Mouse (Mus musculus): Measurements from ENCODE around the gene Wrap73. TPM values are rescaled to one million over a fixed set of nuclear protein-coding genes. Genes with fewer than 3 reads are reported as not detected.

Gene Wrap73
- total and polyA plus RNA-seq, 2 experiments: 9.3 to 25.3 TPM

DNA sequence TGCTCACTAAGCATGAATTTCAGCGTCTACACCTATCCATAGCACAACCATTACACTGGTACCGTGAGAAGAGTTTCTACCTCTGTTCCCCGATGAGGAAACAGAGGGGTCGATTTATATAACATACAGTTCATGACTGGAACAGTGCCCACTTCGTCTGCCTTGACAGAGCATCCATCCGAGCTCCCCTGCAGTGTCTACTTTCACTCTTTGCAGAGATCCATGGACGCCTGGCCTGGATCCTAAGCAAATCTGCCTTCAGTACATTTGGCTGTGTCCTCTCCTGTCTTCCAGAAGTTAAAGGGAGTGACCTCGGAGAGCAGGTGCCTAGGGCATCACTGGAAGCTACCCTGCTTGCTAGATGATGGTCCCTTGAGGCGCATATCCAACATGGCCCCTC, 23.0 kb upstream of the Wrap73 start:
- Histone ChIP-seq H3K27ac (replicated peaks; ENCODE audit: insufficient read depth, low read depth, low read length) (no peak overlapping the region), H3K79me2 (ENCODE audit: control insufficient read depth, insufficient read depth, low read length) (no peaks in the 10 kb centered on the region), H3K4me3 (ENCODE audit: insufficient read depth, low read depth, low read length) (no peak overlapping the region), H3K36me3 (ENCODE audit: control insufficient read depth, insufficient read depth, low read length) (no peaks in the 10 kb centered on the region), H3K4me1 (ENCODE audit: control insufficient read depth, insufficient read depth, low read length) (no peaks in the 10 kb centered on the region), H3K9ac (ENCODE audit: low read depth, low read length) (no peak overlapping the region), H3K27me3 (ENCODE audit: control insufficient read depth, insufficient read depth, low read length) (no peaks in the 10 kb centered on the region)
- DNase-seq (ENCODE audit: extremely low read depth, low read depth, low spot score): no peak
- TF ChIP-seq POLR2A (IDR thresholded peaks at IDR 0.05; ENCODE audit: extremely low read depth, insufficient read depth, low read length) (no peak), CTCF (IDR thresholded peaks at IDR 0.05; ENCODE audit: low read depth, low read length) (no peak)
- 67% methylated on average over 9 of the region's 9 CpGs for WGBS

GRCm38 (mm10) chr4:154121800-154122199, 20.4 kb upstream of the Wrap73 start:
- no peak for DNase-seq (ENCODE audit: extremely low read depth, low read depth, low spot score)
- WGBS: 87% methylated on average over 11 of the region's 11 CpGs
- Histone ChIP-seq H3K4me1 (ENCODE audit: control insufficient read depth, insufficient read depth, low read length) (no peaks in the 10 kb centered on the region), H3K36me3 (ENCODE audit: control insufficient read depth, insufficient read depth, low read length) (no peaks in the 10 kb centered on the region), H3K9ac (ENCODE audit: low read depth, low read length) (no peak overlapping the region), H3K27me3 (ENCODE audit: control insufficient read depth, insufficient read depth, low read length) (no peaks in the 10 kb centered on the region), H3K79me2 (ENCODE audit: control insufficient read depth, insufficient read depth, low read length) (no peaks in the 10 kb centered on the region), H3K27ac (replicated peaks; ENCODE audit: insufficient read depth, low read depth, low read length) (no peak overlapping the region), H3K4me3 (ENCODE audit: insufficient read depth, low read depth, low read length) (no peak overlapping the region)
- TF ChIP-seq CTCF (IDR thresholded peaks at IDR 0.05; ENCODE audit: low read depth, low read length) (no peak), POLR2A (IDR thresholded peaks at IDR 0.05; ENCODE audit: extremely low read depth, insufficient read depth, low read length) (no peak)

- DNase-seq (ENCODE audit: extremely low read depth, low read depth, low spot score): no peak
- no peaks in the 10 kb centered on the region for H3K27me3 ChIP-seq (ENCODE audit: control insufficient read depth, insufficient read depth, low read length)
- H3K79me2 ChIP-seq (ENCODE audit: control insufficient read depth, insufficient read depth, low read length): no peaks in the 10 kb centered on the region
- no peak overlapping the region for H3K27ac ChIP-seq (replicated peaks; ENCODE audit: insufficient read depth, low read depth, low read length)
- H3K4me1 ChIP-seq (ENCODE audit: control insufficient read depth, insufficient read depth, low read length): no peaks in the 10 kb centered on the region
- no peaks in the 10 kb centered on the region for H3K36me3 ChIP-seq (ENCODE audit: control insufficient read depth, insufficient read depth, low read length)
- no peak overlapping the region for H3K9ac ChIP-seq (ENCODE audit: low read depth, low read length)
- TF ChIP-seq CTCF (IDR thresholded peaks at IDR 0.05; ENCODE audit: low read depth, low read length) (no peak), POLR2A (IDR thresholded peaks at IDR 0.05; ENCODE audit: extremely low read depth, insufficient read depth, low read length) (no peak)
- 82% methylated on average over 7 of the region's 7 CpGs for WGBS
- H3K4me3 ChIP-seq (ENCODE audit: insufficient read depth, low read depth, low read length): no peak overlapping the region
These were observed 19.8 kb upstream of the Wrap73 start for GRCm38 (mm10) chr4:154122374-154122773.

DNA sequence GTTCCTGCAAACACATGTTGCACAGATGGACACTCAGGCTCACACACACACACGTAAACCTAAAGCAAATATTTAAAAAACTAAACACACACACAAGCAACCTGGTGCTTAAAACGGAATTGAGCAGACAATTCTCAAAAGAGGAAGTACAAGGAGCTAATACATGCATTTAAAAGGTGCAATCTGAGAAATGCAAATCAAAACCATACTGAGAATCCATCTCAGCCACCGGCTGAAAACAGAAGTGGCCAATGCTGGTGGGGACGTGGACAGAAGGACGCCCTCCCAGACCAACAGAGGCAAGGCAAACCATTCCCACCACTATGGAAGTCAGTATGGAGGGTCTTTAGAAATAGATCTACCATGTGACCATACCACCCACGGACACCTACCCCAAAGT, 18.6 kb upstream of the Wrap73 start:
- 52% methylated on average over 6 of the region's 6 CpGs for WGBS
- TF ChIP-seq POLR2A (IDR thresholded peaks at IDR 0.05; ENCODE audit: extremely low read depth, insufficient read depth, low read length) (no peak), CTCF (IDR thresholded peaks at IDR 0.05; ENCODE audit: low read depth, low read length) (no peak)
- Histone ChIP-seq H3K4me1 (ENCODE audit: control insufficient read depth, insufficient read depth, low read length) (no peaks in the 10 kb centered on the region), H3K27me3 (ENCODE audit: control insufficient read depth, insufficient read depth, low read length) (no peaks in the 10 kb centered on the region), H3K27ac (replicated peaks; ENCODE audit: insufficient read depth, low read depth, low read length) (no peak overlapping the region), H3K79me2 (ENCODE audit: control insufficient read depth, insufficient read depth, low read length) (no peaks in the 10 kb centered on the region), H3K36me3 (ENCODE audit: control insufficient read depth, insufficient read depth, low read length) (no peaks in the 10 kb centered on the region), H3K4me3 (ENCODE audit: insufficient read depth, low read depth, low read length) (no peak overlapping the region), H3K9ac (ENCODE audit: low read depth, low read length) (no peak overlapping the region)
- DNase-seq (ENCODE audit: extremely low read depth, low read depth, low spot score): no peak

- Histone ChIP-seq H3K79me2 (ENCODE audit: control insufficient read depth, insufficient read depth, low read length) (no peaks in the 10 kb centered on the region), H3K27ac (replicated peaks; ENCODE audit: insufficient read depth, low read depth, low read length) (no peak overlapping the region), H3K27me3 (ENCODE audit: control insufficient read depth, insufficient read depth, low read length) (no peaks in the 10 kb centered on the region), H3K36me3 (ENCODE audit: control insufficient read depth, insufficient read depth, low read length) (no peaks in the 10 kb centered on the region), H3K9ac (ENCODE audit: low read depth, low read length) (no peak overlapping the region), H3K4me3 (ENCODE audit: insufficient read depth, low read depth, low read length) (no peak overlapping the region), H3K4me1 (ENCODE audit: control insufficient read depth, insufficient read depth, low read length) (no peaks in the 10 kb centered on the region)
- DNase-seq (ENCODE audit: extremely low read depth, low read depth, low spot score): no peak
- TF ChIP-seq POLR2A (IDR thresholded peaks at IDR 0.05; ENCODE audit: extremely low read depth, insufficient read depth, low read length): no peak
- 84% methylated on average over 5 of the region's 5 CpGs for WGBS
These were observed 17.0 kb upstream of the Wrap73 start for GRCm38 (mm10) chr4:154125202-154125601.

- H3K27me3 ChIP-seq (ENCODE audit: control insufficient read depth, insufficient read depth, low read length): no peaks in the 10 kb centered on the region
- H3K79me2 ChIP-seq (ENCODE audit: control insufficient read depth, insufficient read depth, low read length): no peaks in the 10 kb centered on the region
- WGBS: 71% methylated on average over 3 of the region's 3 CpGs
- no peak overlapping the region for H3K4me3 ChIP-seq (ENCODE audit: insufficient read depth, low read depth, low read length)
- no peak for TF ChIP-seq CTCF (IDR thresholded peaks at IDR 0.05; ENCODE audit: low read depth, low read length)
- no peak for TF ChIP-seq POLR2A (IDR thresholded peaks at IDR 0.05; ENCODE audit: extremely low read depth, insufficient read depth, low read length)
- no peak overlapping the region for H3K27ac ChIP-seq (replicated peaks; ENCODE audit: insufficient read depth, low read depth, low read length)
- H3K4me1 ChIP-seq (ENCODE audit: control insufficient read depth, insufficient read depth, low read length): no peaks in the 10 kb centered on the region
- no peak for DNase-seq (ENCODE audit: extremely low read depth, low read depth, low spot score)
- H3K9ac ChIP-seq (ENCODE audit: low read depth, low read length): no peak overlapping the region
- H3K36me3 ChIP-seq (ENCODE audit: control insufficient read depth, insufficient read depth, low read length): no peaks in the 10 kb centered on the region
These were observed 14.9 kb upstream of the Wrap73 start for GRCm38 (mm10) chr4:154127273-154127672.
